Mouse (Mus musculus) MEL (cell line): ENCODE data around the gene Snx18. TPM values are rescaled to one million over a fixed set of nuclear protein-coding genes. Genes with fewer than 3 reads are reported as not detected.

Source experiments
- DNase-seq: peaks from one replicate; pipeline ENCODE4 v3.0.0; 2011; ENCODE audit warnings: low read depth, low spot score
- H3K27ac ChIP-seq: 2 replicates; pipeline ENCODE4 v1.5.1; 2012; ENCODE audit warnings: low read depth, mild to moderate bottlenecking, control low read depth, low read length, moderate library complexity; ENCODE audit not compliant: control insufficient read depth
- H3K27me3 ChIP-seq, 2 experiments: fragments of 150-350 bp in 1 of 2; sonication (generic) in 1 of 2; 2 replicates each; pipeline ENCODE4 v1.6.1; 2012; ENCODE audit warnings: low read length in 2 of 2, mild to moderate bottlenecking in 2 of 2, improper control_type of control experiment in 1 of 2, moderate library complexity in 1 of 2; ENCODE audit not compliant: insufficient read depth in 2 of 2, control insufficient read depth in 1 of 2
- H3K36me3 ChIP-seq, 2 experiments: 2 replicates each; pipeline ENCODE4 v1.6.1; 2012 to 2014; ENCODE audit warnings: low read length in 2 of 2, improper control_type of control experiment in 1 of 2, inconsistent platforms in 1 of 2, mild to moderate bottlenecking in 1 of 2; ENCODE audit not compliant: insufficient read depth in 2 of 2, control insufficient read depth in 1 of 2
- H3K4me1 ChIP-seq, 2 experiments: fragments of 150-350 bp in 1 of 2; sonication (generic) in 1 of 2; 2 replicates each; pipeline ENCODE4 v1.6.1; 2012; ENCODE audit warnings: low read length in 2 of 2, improper control_type of control experiment in 1 of 2, mild to moderate bottlenecking in 1 of 2; ENCODE audit not compliant: insufficient read depth in 2 of 2, control insufficient read depth in 1 of 2
- H3K4me3 ChIP-seq, 2 experiments: fragments of 150-350 bp in 1 of 2; sonication (generic) in 1 of 2; 2 replicates each; pipeline ENCODE4 v1.5.1; 2012; ENCODE audit warnings: low read depth in 2 of 2, low read length in 2 of 2, mild to moderate bottlenecking in 2 of 2, moderate library complexity in 2 of 2, control low read depth in 1 of 2, improper control_type of control experiment in 1 of 2; ENCODE audit not compliant: control insufficient read depth in 1 of 2, insufficient read depth in 1 of 2
- H3K79me2 ChIP-seq: 2 replicates; pipeline ENCODE4 v1.6.1; 2012; ENCODE audit warnings: mild to moderate bottlenecking, low read length, moderate library complexity; ENCODE audit not compliant: control insufficient read depth, poor library complexity, insufficient read depth
- H3K9ac ChIP-seq: 2 replicates; pipeline ENCODE4 v1.6.1; 2012; ENCODE audit warnings: low read depth, mild to moderate bottlenecking, control low read depth, low read length, moderate library complexity; ENCODE audit not compliant: control insufficient read depth, poor library complexity, severe bottlenecking
- H3K9me3 ChIP-seq: fragments of 150-350 bp; sonication (generic); replicated peaks from 2 replicates; pipeline ENCODE4 v1.6.1; 2012; ENCODE audit warnings: mild to moderate bottlenecking, low read length, improper control_type of control experiment, moderate library complexity; ENCODE audit not compliant: insufficient read depth
- BHLHE40 ChIP-seq: IDR thresholded peaks from 2 replicates; pipeline ENCODE4 v1.6.1; 2012; ENCODE audit warnings: low read depth, mild to moderate bottlenecking, inconsistent platforms, low read length, improper control_type of control experiment, borderline replicate concordance
- ELF1 ChIP-seq: IDR thresholded peaks from 2 replicates; pipeline ENCODE4 v1.6.1; 2014; ENCODE audit warnings: low read depth, mild to moderate bottlenecking, inconsistent platforms, low read length, improper control_type of control experiment, moderate library complexity
- GATA1 ChIP-seq: IDR thresholded peaks from 2 replicates; pipeline ENCODE4 v1.6.1; 2011; ENCODE audit warnings: low read depth, low read length, improper control_type of control experiment
- KAT2A ChIP-seq: conservative IDR thresholded peaks from 2 replicates; pipeline ENCODE4 v1.6.1; 2012; ENCODE audit warnings: low read depth, low read length, improper control_type of control experiment, inconsistent platforms
- MAZ ChIP-seq: IDR thresholded peaks from 2 replicates; pipeline ENCODE4 v1.6.1; 2012; ENCODE audit warnings: low read depth, mild to moderate bottlenecking, inconsistent platforms, low read length, improper control_type of control experiment
- MEF2A ChIP-seq: IDR thresholded peaks from 2 replicates; pipeline ENCODE4 v1.6.1; 2014; ENCODE audit warnings: low read depth, mild to moderate bottlenecking, inconsistent platforms, low read length, improper control_type of control experiment; ENCODE audit not compliant: poor library complexity, insufficient replicate concordance, severe bottlenecking; ENCODE audit errors: extremely low read depth
- MXI1 ChIP-seq: IDR thresholded peaks from 2 replicates; pipeline ENCODE4 v1.6.1; 2011; ENCODE audit warnings: mild to moderate bottlenecking, low read depth, low read length, improper control_type of control experiment
- POLR2AphosphoS5 ChIP-seq: IDR thresholded peaks from 2 replicates; pipeline ENCODE4 v1.6.1; 2012; ENCODE audit warnings: low read depth, borderline replicate concordance, mild to moderate bottlenecking, inconsistent platforms, low read length, moderate library complexity, mixed read lengths
- RAD21 ChIP-seq: IDR thresholded peaks from 2 replicates; pipeline ENCODE4 v1.6.1; 2011; ENCODE audit warnings: mild to moderate bottlenecking, low read depth, low read length, improper control_type of control experiment
- RCOR1 ChIP-seq: IDR thresholded peaks from 2 replicates; pipeline ENCODE4 v1.6.1; 2012; ENCODE audit warnings: low read depth, mild to moderate bottlenecking, inconsistent platforms, low read length, improper control_type of control experiment
- SIN3A ChIP-seq: IDR thresholded peaks from 2 replicates; pipeline ENCODE4 v1.6.1; 2012; ENCODE audit warnings: low read length, improper control_type of control experiment, inconsistent platforms
- TCF12 ChIP-seq: IDR thresholded peaks from 2 replicates; pipeline ENCODE4 v1.6.1; 2014; ENCODE audit warnings: low read depth, mild to moderate bottlenecking, inconsistent platforms, low read length, improper control_type of control experiment, moderate library complexity
- USF1 ChIP-seq: IDR thresholded peaks from 2 replicates; pipeline ENCODE4 v1.6.1; 2014; ENCODE audit warnings: low read depth, mild to moderate bottlenecking, inconsistent platforms, low read length, improper control_type of control experiment, moderate library complexity
- ZKSCAN1 ChIP-seq: IDR thresholded peaks from 2 replicates; pipeline ENCODE4 v1.6.1; 2012; ENCODE audit warnings: low read depth, mild to moderate bottlenecking, inconsistent platforms, low read length, improper control_type of control experiment, moderate library complexity
- polyA plus RNA-seq, 2 experiments: library from polyadenylated mRNA; stranded (reverse) in 1 of 2; unstranded in 1 of 2; fragments of >175 nt in 1 of 2; fragments of >200 nt in 1 of 2; gene quantifications; 2 replicates each; pipeline versions ENCODE4 v1.2.1 to v1.2.4; 2012; ENCODE audit warnings: low replicate concordance in 2 of 2, low read depth in 1 of 2; ENCODE audit not compliant: insufficient read length in 2 of 2, insufficient read depth in 1 of 2, missing spikeins in 1 of 2
- total RNA-seq: library from RNA; depleted of rRNA; stranded (reverse); fragments of 300-350 nt; gene quantifications from 2 replicates; pipeline ENCODE4 v1.2.3, GENCODE M21; 2012

The Snx18 gene
- total and polyA plus RNA-seq, 3 experiments: 7.7 to 8.7 TPM; not detected in 1

DNA sequence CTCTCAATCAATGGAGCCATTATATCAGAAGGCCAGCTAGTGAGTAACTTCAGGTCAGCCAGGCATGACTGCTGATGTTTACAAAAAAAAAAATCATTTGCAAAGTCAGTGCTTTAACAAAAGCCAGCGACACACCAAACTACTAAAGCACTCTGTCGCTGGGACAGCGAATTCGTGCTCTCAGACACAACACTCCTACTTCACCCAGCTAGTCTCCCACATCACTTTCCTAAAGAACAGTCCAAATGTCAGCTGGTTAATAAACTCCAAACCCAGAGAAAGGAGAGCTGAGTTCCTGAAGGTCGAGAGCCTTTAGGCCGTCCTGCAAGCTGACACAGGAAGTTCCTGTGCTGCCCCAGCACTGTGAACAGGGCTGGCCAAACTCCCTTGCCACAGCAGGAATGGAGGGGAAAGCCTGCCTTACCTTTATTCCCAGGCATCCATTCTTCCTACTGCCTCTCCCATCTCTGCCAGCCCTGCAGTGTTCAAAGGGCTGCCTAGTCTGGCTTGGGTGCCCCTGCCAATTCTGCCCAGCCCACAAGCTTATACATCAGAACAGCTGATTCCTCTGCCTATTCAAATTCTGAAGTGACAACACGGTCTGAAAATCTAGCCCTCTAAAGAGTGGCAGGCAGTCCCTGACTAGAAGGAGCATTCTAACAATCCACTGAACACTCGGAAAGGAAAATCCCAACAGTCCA is 2.2 kb downstream of the Snx18 start:
- Histone ChIP-seq H3K4me3 (peak overlapping the region; percentile 65 to 68), H3K9me3 (no peaks in the 10 kb centered on the region), H3K36me3 (no peaks in the 10 kb centered on the region; a peak in 1 of 4 replicates), H3K27me3 (no peaks in the 10 kb centered on the region), H3K27ac (no peak overlapping the region), H3K79me2 (peaks cover 52% of the 10 kb centered on the region), H3K4me1 (peaks cover 0 to 16% of the 10 kb centered on the region in 2 experiments; a peak in 2 of 4 replicates), H3K9ac (peak overlapping the region; percentile 17)
- DNase-seq: peak; percentile 23
- TF ChIP-seq USF1 (no peak), SIN3A (peak; percentile 36; the same call in 1 of the 2 replicates), MEF2A (no peak), TCF12 (no peak)

DNA sequence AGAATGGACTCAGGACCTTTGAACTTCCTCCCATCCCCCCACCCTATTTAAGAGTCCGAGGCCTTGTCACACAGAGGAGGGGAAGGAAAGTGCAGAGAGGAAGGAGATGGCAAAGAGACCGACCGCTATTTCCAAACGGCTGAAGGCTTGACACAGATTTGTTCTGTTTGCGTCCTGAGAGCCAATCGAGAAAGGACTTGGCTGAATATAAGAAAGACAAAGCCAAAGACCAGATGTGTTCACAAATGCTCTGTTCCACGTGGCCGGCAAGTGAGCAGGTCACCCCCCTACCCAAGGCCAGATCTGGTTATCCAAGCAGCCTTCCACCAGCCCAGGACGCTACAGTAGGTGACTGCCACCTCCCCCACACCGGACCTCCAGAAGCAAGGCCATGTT is 2.8 kb downstream of the Snx18 start:
- TF ChIP-seq MXI1 (peak; percentile 44; the same call in 1 of the 2 replicates), MEF2A (no peak), RCOR1 (no peak), ELF1 (no peak), KAT2A (no peak)
- no peaks in the 10 kb centered on the region; a peak in 1 of 4 replicates for H3K36me3 ChIP-seq
- no peak overlapping the region for H3K27ac ChIP-seq
- H3K79me2 ChIP-seq: peaks cover 54% of the 10 kb centered on the region
- H3K4me3 ChIP-seq: peak overlapping the region; percentile 65 to 68
- no peak for DNase-seq
- H3K27me3 ChIP-seq: no peaks in the 10 kb centered on the region
- no peaks in the 10 kb centered on the region for H3K9me3 ChIP-seq
- H3K4me1 ChIP-seq: peaks cover 0 to 16% of the 10 kb centered on the region in 2 experiments; a peak in 2 of 4 replicates
- peak overlapping the region; percentile 5 for H3K9ac ChIP-seq

DNA sequence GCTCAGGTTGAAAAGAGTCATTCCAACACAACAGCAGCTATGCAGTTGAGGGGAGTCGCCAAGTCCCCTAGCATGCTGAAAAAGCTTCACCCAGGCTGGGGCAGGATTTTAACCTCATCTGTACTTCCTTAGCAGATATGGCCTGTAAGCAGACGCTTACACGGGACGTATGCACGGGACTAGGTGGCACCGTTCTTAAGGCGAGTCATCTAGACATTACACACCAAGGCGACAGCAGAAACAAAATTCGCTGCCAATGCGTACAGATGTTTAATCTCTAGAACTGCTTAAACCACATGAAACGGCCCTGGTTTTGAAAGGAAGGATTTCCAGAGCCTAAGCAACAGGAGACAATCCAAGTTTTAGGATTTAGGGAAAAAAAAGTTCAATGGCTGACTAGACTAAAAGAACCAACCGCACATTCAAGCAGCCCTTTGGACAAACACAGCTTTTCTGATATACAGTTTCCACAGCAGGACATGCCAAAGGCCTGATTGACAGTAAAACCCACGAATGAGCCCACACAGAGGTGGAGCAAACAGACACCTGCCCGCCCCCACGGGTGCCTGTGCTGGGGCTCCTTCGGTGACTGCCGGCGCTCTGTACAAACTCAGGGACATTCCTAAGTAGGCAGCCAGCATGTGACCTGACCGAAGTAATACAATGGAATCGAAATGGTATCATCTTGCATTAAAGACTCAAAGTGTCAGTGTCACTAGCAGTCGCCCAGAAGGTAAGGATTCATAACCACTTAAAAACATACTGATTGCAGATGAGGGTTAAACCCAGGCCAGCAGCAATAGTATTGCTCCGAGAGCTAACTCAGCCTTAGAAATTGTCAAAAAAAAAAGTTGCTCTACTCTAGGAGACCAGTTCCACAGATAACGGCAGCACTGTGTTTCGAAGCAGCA is 3.5 kb downstream of the Snx18 start:
- H3K79me2 ChIP-seq: peaks cover 54% of the 10 kb centered on the region
- H3K9ac ChIP-seq: peak overlapping the region; percentile 39
- no peak overlapping the region for H3K27ac ChIP-seq
- TF ChIP-seq RAD21 (no peak), USF1 (0 out of 2 replicates have a peak, but pooled peaks have one; percentile 24), POLR2AphosphoS5 (no peak), MAZ (no peak), BHLHE40 (peak; percentile 54; the same call in 1 of the 2 replicates), GATA1 (no peak), ZKSCAN1 (no peak)
- no peaks in the 10 kb centered on the region; a peak in 1 of 4 replicates for H3K36me3 ChIP-seq
- peak; percentile 81 for DNase-seq
- no peaks in the 10 kb centered on the region for H3K27me3 ChIP-seq
- H3K4me3 ChIP-seq: peak overlapping the region; percentile 65 to 68
- H3K4me1 ChIP-seq: peaks cover 0 to 16% of the 10 kb centered on the region in 2 experiments; a peak in 2 of 4 replicates
- H3K9me3 ChIP-seq: no peaks in the 10 kb centered on the region
